Mouse (Mus musculus): Measurements from ENCODE around the gene Tbc1d4.

The Tbc1d4 gene

DNA sequence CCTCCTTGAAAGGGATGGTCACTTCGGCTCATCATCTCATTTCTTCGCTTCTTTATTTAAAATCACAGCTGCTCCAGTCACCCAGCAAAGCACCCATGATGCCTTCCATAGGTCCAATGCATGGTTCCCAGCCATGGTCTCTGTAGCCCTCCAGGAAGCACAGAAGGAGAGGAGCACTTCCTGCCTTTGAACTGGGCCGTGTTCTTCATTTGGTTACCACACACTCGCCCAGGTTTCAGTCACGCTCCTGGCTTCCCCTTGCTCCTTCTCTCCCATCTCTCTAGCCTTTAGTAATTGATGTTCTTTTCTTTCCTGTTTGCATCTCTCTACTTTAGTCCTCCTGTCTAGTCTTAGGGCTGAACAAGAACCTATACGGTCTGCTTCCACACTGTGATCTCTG, 79.8 kb downstream of the Tbc1d4 start:
- no peak for DNase-seq

DNA sequence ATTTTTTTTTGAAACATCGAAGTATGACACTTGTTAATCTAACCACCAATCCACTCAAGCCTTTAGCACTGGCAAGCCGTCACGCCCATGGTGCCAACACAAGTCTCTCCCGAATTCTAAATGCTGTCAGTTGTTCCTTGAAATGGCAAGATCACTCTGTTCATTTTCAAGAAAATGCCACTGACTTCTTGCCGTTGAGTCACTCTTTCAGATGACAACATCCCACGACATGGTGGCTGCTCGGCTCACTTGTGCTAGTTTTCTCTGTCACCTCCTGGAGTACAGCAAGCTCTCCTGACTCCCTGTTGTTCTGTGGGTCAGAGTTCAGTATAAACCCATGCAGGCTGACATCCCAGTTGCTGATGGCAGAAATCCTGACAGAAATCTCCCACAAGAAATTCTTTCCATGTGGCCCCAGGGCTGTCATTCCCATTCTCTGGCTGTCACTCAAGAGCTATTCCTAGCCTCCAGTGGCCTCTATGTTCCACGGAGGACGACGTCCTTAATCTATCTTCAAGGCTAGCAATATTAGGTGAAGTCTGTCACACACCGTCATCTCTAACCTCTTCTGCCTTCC, 81.5 kb downstream of the Tbc1d4 start:
- no peak for DNase-seq

DNA sequence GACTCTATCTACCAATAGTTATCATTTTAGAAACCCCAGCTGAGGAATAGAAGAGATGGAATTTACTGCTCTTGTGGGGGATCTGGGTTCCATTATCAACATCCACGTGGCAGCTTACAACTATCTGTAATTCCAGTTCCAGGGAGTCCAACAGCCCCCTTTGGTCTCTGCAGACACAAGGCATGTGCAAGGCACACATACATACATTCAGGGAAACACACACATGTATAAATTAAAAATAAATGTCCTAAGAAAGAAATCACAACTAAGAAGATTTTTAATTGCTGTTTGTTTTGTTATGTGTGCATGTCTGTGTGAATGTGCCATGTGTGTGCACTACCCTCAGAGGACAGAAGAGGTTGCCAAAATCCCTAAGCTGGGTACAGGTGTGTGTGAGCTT, 82.5 kb downstream of the Tbc1d4 start:
- DNase-seq: no peak

DNA sequence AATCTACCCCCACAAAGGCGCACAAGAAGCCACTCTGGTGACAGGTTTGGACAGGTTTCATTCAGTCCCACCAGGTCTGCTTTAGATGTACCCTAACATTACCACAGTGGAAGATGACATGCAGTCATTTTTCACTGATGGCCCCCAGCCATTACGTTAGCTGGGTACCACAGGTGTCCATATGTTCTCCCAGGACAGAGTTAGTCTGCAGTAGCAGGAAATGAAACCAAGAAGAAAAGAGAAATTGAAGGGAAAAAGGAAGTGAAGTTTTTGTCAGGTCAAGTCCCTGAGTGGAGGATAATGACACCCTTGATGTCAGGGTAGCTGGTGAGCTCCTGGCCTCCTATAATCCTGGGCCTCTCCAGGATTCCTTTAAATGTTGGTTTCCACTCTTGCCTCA, 89.0 kb downstream of the Tbc1d4 start:
- no peak for DNase-seq

DNA sequence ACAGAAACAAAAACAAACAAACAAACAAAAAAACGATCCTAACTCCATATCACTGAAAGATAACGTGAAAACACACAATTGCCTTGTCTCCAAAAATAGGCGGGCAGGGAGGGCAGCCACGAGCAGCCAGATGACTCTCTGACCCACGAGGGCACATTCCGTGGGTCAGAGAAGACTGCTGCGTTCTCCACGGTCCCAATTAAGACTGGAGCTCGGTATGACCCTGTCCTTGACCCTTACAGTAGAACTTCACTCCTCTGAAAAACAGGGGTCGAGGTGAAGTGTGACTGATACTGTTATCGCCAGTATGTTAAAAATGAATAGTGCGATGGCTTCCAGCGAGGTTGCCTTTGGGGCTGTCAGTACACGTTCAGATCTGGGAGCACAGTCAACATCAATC, 90.7 kb downstream of the Tbc1d4 start:
- DNase-seq: no peak

DNA sequence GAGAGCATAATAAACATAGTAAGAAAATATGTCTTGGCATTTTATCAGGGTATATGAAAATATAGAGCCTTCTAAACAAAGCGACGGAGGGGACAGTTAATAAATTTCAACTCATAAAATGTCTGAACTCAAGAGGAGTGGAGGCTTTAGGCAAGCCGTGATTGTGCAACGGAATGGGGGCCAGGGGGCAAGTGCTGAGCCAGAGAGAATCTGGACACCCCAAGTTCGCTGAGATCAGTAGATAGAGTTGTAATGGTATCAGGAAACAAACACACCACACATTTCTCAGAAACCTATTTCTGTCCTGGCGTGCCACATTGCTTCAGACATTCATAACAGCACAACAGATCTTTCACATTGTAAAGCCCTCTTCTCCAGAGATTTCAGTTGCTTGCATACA, 91.2 kb downstream of the Tbc1d4 start:
- no peak for DNase-seq

DNA sequence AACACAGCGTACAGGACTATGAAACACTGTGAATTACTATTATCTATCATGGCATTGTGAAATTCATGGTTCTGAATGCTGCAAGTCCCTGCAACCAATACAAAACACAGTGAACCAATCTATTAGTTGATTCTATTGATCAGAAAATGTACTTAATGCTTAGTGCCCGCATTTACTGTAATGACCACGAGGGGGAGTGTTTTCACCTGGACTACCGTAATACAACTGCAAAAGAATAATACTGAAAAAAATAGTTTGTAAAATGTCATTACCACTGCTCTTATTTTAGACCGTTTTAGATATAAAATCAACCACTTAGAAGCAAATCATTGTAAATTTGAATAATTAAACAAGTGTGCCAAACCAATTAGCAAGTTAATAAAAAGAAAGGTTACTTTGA, 91.7 kb downstream of the Tbc1d4 start:
- peak; percentile 54 for DNase-seq

DNA sequence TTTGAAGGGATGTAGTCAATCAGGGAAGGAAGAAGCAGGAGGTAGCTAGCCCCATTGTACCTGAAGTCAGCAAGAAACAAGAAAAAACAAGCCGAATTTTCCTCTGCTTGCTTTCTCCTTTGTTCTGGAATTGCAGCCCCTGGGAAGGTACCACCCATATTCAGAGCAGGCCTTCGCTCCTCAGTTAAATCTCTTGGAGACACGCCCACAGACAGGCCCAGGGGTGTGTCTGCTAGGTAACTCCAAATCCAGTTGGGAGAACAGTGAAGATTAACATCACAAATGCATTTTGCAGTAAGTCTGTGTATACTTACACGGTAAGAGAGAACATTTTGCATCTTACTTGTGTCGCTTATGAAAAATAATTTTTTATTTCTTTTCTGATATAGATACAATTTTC, 92.1 kb downstream of the Tbc1d4 start:
- no peak for DNase-seq

DNA sequence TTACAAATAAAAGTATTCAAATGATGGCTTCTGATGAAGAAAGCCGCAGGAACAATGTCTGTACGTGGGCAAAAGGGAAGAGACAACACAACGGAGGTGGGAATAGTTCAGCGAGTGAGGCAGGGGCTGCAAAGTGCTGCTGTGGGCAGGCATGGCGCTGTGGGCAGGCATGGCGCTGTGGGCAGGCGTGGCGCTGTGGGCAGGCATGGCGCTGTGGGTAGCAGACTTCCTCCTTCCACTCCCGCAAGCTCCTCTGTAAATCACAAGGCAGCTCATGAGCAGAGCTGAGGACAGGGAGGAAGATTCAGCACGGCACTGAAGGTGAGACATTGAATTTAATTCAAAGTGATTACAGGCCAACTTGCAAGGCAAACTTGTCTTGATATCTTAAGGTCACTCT, 93.0 kb downstream of the Tbc1d4 start:
- no peak for DNase-seq

DNA sequence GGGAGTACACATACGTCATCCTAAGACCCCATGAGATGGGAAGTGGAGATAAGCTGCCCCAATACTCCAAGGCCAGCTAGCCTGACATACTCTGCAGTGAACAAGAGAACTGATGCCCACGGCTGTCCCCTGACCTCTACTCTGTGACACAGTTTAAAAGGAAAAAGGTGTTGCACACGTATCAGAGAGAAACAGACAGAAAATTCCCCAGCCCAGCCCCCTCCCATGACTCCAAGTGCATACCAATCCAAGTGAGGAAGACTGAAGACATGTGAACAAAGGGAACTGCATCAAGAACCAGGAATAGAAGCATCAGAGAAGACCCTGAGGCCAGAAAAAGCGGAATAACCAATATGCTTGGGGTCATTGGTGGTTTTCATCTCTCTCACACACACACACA, 93.7 kb downstream of the Tbc1d4 start:
- DNase-seq: no peak

DNA sequence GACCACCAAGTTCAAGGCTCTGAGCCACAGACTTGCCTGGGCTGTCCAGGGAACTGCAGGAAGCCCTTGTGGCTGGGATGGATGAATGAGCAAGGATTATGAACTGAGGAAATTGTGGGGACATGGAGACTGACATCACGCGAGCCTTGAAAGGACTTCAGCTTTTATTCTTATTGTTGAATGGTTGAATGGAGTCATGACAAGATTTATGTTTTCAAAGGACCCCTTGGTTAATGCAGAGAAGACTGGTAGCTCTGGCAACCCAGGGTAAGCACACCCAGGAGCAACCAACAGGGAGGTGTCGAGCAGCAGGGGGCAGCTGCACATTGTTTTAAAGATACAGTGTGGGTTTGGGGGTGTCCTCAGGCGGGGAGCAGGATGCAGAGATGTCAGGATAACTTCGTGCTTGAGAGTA, 94.4 kb downstream of the Tbc1d4 start:
- peak; percentile 40 for DNase-seq

DNA sequence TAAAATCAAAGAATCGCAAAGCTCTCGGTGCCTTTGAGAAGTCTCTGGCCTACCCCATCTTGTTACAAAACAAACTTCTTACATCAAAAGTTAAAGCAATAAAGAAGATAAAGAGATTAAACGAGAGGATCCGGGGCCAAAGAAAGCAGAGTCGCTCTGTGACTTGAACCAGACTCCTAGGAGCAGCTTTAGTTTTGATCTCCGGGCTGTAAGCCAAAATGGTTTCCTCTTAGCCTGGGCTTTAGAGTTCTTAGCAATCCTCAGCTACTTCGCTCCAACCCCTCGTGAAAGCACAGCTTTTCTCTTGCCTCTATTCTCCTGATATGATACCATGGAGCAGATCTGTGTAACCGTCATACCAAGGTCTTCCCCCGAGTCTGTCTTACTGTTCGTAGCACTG, 95.8 kb downstream of the Tbc1d4 start:
- no peak for DNase-seq

DNA sequence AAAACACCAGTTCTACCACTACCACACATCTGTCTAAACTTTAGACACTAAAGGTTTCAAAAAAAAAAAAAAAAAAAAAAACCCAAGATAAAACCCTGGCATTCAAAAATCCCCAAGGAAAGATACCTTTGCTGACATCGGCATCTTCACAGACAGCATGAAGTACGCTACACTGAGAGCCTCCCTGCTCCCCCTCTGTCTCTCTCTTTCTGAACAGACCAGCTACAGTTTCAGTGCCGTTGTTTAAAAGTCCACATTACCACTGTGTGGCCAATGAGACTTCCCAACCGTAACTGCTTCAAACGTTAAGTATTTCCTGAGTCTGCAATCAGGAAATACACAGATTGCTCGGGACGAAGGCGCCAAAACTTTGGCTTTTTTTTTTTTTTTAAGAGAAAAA, 97.6 kb downstream of the Tbc1d4 start:
- DNase-seq: no peak

DNA sequence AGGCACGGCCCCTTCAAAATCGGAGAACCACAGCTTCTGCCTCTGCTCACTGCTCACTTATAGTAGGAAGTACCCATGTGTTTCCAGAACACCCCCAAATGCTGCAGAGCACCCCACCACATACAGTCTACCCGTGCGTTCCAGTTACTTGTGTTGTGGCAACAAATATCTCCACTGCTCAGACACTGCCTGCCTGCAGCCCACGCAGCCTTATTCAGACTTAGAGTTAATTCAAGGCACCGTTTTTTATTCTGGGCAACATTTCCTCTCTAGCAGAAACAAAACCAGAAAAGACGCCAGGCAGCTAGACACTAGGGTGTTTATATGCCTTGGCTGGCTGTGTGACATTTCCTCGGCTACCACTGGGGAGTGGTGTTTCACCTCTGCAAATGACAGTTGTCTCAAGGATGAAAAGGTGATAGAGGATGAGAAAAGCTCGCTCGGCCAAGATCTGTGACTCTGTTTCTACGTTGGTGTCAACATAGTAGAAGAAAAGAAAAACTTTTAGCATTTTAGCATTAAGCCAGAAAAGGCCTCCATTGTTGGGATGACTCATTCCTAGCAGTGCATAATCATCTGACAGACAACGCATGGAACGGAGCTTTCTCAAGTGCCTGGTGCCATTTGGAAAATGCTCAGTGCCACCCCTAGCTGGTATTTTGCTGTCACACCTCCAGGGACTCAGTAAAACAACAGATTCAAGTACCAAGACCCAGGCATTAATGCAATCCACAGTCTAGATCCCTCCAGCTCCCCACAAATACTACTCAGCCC, 98.3 kb downstream of the Tbc1d4 start:
- no peak for DNase-seq

DNA sequence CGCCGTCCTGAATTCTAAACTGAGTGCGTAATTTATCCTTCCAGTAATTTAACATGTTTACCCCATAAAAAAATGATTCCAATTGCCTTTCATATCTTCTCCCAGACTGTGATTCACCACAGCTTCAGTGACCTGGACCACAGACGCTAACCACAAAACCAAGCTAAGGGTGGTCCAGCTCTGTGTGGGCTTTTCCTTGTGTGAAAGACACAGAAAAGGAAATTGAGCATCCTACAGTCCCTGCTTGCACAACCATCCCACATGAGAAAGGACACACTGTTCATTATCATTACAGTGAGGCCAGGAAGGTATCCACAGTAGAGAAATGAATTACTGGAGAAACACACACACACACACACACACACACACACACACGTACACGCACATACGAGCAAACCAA, 99.2 kb downstream of the Tbc1d4 start:
- no peak for DNase-seq

DNA sequence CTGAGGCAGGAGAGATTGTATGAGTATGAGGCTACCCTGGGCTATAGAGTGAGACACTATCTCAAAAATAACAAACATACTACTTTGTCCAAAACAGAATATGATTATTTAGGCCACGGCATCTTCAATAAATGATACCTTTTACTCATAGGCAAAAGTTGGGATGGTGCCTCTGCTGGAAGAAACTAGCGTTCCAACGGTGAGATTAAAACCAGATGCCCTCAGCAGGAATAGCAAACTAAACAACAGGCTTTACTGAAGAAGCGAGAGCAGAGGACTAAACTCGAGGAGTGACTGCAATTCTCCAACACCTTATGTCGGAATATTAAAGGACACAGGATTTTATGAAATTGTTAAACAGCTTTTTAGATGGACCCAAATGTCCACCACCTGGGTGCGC, 101.0 kb downstream of the Tbc1d4 start:
- DNase-seq: peak; percentile 57

DNA sequence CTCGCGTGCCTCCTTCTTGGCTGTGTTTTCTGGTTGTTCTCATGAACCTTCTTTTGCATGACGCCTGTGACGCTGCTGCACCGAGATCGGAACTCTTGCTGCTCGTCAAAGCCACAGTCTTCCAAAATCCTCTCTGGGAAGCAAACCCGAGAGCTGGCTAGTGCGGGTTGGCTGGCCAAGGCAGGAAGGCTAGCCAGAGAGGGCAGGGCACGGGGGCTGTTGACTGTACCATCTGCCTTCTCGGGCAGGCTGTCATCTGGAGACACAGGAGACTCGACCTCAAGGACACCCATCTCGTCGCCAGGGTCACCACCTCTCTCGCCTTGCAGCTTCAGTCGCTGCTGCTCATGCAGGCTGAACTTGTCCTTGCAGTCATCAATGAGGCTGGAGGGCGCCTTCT, 101.8 kb downstream of the Tbc1d4 start:
- no peak for DNase-seq

DNA sequence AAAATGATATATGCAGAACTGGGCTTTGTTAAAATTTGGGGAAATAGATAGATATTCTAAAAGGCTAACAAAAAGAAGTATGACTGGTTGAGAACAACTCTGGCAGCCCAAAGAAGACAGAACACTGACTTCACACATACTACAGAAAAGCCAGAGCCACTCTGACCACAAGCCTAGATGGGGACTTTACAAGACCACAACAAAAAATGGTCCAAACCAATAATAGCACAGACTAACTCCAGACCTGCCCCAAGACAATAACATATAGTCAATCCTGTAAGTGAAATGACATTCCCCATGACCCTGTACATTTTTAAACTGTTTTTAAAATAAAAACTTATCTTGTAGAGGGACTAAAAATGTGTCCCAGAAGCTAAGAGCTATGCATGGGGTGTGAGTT, 103.2 kb downstream of the Tbc1d4 start:
- no peak for DNase-seq

DNA sequence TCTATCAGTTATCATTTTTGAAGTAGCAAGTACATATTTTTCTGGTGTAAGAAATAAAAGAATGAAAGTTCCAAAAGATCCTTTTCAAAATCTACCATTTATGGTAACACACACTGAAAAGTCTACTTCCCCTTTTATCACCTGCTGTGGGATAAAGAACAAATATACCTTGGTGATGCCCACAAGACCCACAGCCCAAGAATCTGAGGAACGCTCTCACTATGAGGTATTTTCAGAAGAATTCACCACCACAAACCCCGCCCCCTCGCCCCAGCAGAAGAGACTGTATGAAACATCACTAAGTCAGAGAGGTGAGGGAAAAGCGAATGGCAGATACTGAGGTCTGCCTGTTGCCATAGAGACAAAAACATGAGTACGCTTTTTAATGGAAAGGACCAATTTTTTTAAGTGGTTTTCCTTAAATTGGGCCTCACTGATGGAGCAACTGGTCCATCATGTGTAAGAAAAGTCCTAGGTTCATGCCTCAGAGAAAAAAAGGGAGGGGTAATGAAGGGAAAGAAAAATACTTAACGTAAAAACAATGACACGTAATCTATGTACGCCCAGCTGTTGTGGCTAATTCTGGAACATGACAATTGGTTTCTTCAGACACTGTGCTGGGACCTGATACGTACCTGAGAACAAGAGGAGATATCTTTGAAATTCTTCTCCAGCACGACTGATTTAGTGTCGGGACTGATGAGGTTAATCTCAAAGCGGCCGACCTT, 104.4 kb downstream of the Tbc1d4 start:
- DNase-seq: no peak

DNA sequence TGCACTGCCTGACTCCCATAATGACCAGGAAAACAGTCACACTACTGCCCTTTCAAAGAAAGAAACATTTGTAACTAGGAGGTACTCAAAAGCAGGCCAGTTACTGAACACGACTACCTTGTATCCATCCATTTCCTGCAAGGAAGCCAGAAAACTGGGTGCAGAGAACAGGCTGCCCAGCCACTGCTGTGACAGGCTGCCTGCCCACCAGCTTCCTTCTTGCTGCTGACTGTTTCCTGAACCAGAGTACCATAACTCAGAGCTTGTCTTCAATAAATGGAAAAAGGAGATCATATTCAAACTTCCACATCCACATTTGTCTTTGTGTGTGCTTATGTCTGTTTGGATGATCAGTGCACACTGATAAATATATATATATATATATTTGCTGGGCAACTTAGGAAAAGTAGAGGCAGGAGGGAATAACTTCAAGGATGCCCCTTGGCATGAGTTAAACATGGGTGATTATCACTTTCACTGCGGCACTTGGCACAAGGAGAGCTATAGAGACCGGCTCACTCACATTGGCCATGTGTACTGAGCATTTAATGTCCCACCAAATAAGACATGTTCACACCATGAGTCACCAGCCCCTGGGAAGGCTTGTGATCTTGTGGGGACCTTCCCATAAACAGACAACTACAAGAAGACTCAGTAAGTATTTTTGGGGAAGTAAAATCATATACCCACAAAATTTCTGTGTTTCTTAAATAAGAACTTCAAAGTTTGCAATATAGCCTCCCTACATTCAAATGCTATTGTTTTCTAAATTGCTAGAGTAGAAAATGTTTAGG, 105.6 kb downstream of the Tbc1d4 start:
- DNase-seq: no peak

DNA sequence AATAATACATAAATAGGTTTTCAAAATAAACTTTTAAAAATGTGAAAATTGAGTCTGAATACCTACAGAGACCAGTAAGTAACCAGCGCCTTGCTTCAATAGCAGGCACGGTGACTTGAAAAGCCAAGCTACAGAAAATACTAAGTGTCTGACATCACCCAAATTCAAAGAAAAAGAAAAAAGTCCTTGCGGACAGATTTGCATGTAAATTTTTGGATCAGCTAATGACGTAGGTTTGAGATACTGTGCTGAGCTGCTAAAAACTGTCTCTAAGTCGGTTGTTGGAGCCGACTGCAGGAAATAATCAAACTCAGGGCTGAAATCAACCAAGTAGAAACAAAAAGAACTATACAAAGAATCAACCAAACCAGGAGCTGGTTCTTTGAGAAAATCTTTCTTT, 107.1 kb downstream of the Tbc1d4 start:
- no peak for DNase-seq

DNA sequence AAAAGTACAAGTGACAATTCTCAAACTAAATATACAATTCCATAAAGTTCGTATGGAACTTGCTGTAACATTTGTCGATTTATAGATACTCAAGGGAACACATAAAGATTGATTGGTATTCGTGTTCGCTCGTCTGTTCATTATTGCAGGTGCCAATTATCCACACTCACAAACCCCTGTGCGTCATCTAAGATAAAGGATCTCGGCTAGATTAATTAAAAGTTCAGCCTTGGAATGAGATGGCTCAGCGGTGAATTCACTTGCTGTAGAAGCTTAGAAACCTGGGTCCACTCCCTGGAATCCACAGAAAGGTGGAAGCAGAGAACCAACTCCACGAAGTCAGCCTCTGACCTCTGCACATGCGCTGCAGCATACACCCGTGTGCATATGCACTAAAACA, 107.5 kb downstream of the Tbc1d4 start:
- DNase-seq: no peak

DNA sequence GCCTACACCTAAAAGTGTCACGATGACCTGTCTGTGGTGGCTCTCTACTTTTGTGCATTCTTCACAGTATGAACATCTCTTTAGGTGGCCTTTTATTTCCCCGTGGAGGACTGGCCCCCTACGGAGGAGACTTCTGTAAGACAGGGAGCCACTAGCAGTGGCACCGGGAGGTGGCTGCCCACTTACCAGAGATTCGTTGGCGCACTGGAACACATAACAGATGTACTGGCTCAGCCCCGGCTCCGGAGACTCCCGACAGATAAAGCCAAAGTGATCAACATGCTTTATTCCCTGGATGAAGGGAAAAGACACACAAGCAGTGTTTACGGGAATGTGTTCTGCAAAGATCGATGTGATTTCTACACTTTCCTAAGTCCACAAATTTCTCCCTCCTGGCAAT, 108.2 kb downstream of the Tbc1d4 start:
- no peak for DNase-seq

DNA sequence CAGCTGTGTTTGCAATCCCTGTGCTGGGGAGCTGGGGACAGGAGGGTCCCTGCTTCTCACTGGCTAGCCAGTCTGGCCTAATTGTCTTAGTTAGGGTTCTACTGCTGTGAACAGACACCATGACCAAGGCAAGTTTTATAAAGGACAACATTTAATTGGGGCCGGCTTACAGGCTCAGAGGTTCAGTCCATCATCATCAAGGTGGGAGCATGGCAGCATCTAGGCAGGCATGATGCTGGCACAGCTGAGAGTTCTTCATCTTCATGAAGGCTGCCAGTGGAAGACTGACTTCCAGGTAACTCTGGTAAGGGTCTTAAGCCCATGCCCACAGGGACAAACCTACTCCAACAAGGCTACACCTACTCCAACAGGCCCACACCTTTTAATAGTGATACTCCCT, 109.2 kb downstream of the Tbc1d4 start:
- DNase-seq: no peak
